Mouse (Mus musculus): ENCODE measurements around the gene Aspg.

DNA sequence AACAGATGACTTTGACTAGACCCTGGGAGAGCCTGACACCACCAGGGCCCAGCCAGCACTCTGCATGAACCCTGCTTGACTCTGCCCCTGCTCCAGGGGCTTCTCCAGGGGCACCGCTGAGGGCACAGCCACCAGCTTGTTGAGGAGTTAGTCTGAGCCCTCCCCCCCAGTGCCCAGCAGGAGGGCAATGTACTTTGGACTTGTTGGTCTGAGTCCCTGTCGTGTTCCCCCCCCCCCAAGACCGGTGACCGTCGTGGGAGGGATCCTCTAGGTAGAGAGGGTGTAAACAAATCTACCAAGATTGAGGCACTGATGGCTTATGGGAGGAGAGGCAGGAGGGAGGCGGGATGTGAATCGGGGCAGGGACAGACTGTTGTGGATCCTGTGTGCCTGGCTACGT lies 51.8 kb downstream of the Aspg start:
- TF ChIP-seq CTCF (IDR thresholded peaks at IDR 0.05; ENCODE audit: low read depth), result no peak
- no peak for TF ChIP-seq EP300 (IDR thresholded peaks at IDR 0.05; ENCODE audit: low read depth)
